Mouse (Mus musculus) embryo, embryonic 10.5 days (tissue): ENCODE results near the gene Gm28041.
"Not testable (repeated sequence)": the region's sequence is repeated elsewhere in the genome, so short reads cannot be mapped to it uniquely, and the experiment has no call there.

Experiments
- DNase-seq: peaks from one replicate; pipeline ENCODE4 v3.0.0-alpha.2; 2015; ENCODE audit warnings: low spot score

The Gm28041 gene

GRCm38 (mm10) chr13:67375050-67375911 is at the start of gene Gm28041, which contains the start of gene Zfp456:
Gene Gm28041, minus strand, starts transcription at chr13:67375733.
Gene Zfp456, minus strand, starts transcription at chr13:67375810.
- peak; percentile 83 for DNase-seq

- DNase-seq, result not testable (repeated sequence)
These were observed 47.0 kb upstream of the Gm28041 start for GRCm38 (mm10) chr13:67422532-67422931.

GRCm38 (mm10) chr13:67421207-67421857 is 45.8 kb upstream of the Gm28041 start, which contains the start of gene Zfp459:
Gene Zfp459, minus strand, starts transcription at chr13:67421418.
- peak; percentile 71 for DNase-seq

GRCm38 (mm10) chr13:67420558-67421206 is 45.1 kb upstream of the Gm28041 start:
- no peak for DNase-seq

- no peak for DNase-seq
These were observed 41.3 kb upstream of the Gm28041 start for GRCm38 (mm10) chr13:67416811-67417210.

GRCm38 (mm10) chr13:67415759-67416158 is 40.2 kb upstream of the Gm28041 start:
- no peak for DNase-seq

GRCm38 (mm10) chr13:67413634-67414033 is 38.1 kb upstream of the Gm28041 start:
- DNase-seq, result not testable (repeated sequence)

- peak; percentile 85 for DNase-seq
These were observed 23.8 kb upstream of the Gm28041 start, which contains the start of gene Zfp429 for GRCm38 (mm10) chr13:67399183-67399903. Gene Zfp429, minus strand, starts transcription at chr13:67399819.

- not testable (repeated sequence) for DNase-seq
These were observed 722 bp upstream of the Gm28041 start for GRCm38 (mm10) chr13:67376255-67376654.

- peak; percentile 96 for DNase-seq
These were observed 15.3 kb downstream of the Gm28041 start, which contains the start of the genes Gm28044 and Zfp953 for GRCm38 (mm10) chr13:67360131-67360744. Gene Gm28044, minus strand, starts transcription at chr13:67360536. Gene Zfp953, minus strand, starts transcription at chr13:67360605.

GRCm38 (mm10) chr13:67351854-67352253 is 23.7 kb downstream of the Gm28041 start:
- DNase-seq, result no peak

- no peak for DNase-seq
These were observed 32.1 kb downstream of the Gm28041 start for GRCm38 (mm10) chr13:67343422-67343821.

- DNase-seq, result peak; percentile 10
These were observed 42.7 kb downstream of the Gm28041 start for GRCm38 (mm10) chr13:67332877-67333276.

- DNase-seq, result peak; percentile 93
These were observed 43.4 kb downstream of the Gm28041 start, which contains the start of gene Zfp595 for GRCm38 (mm10) chr13:67332019-67332724. Gene Zfp595, minus strand, starts transcription at chr13:67332570.

- DNase-seq, result peak; percentile 37
These were observed 68.8 kb downstream of the Gm28041 start for GRCm38 (mm10) chr13:67306718-67307117.

GRCm38 (mm10) chr13:67305822-67306672 is 69.5 kb downstream of the Gm28041 start, which contains the start of gene Zfp457:
Gene Zfp457, minus strand, starts transcription at chr13:67306485.
- peak; percentile 95 for DNase-seq
